Mouse (Mus musculus) liver, embryonic 13.5 days (tissue): ENCODE measurements around the gene Iqce. TPM values are rescaled to one million over a fixed set of nuclear protein-coding genes. Genes with fewer than 3 reads are reported as not detected.

ENCODE experiments used
- ATAC-seq: fragments of 200-750 bp; cut with Nextera tagmentation; 2 replicates; pipeline ENCODE4 v1.8.0; 2017; ENCODE audit warnings: low read depth, mild to moderate bottlenecking, moderate number of reproducible peaks, moderate library complexity
- DNase-seq: peaks from one replicate; pipeline ENCODE4 v3.0.0; 2022
- H3K27ac ChIP-seq: fragments of 300-500 bp; sonication (generic); 2 replicates; pipeline ENCODE4 v1.5.1; 2015; ENCODE audit warnings: moderate library complexity, mild to moderate bottlenecking, inconsistent platforms
- H3K27me3 ChIP-seq: fragments of 300-500 bp; sonication (generic); 2 replicates; pipeline ENCODE4 v1.6.1; 2015; ENCODE audit warnings: mild to moderate bottlenecking, inconsistent platforms
- H3K36me3 ChIP-seq: fragments of 300-500 bp; sonication (generic); 2 replicates; pipeline ENCODE4 v1.6.1; 2015; ENCODE audit warnings: mild to moderate bottlenecking, inconsistent platforms
- H3K4me1 ChIP-seq: fragments of 300-500 bp; sonication (generic); replicated peaks from 2 replicates; pipeline ENCODE4 v1.6.1; 2015; ENCODE audit warnings: inconsistent platforms
- H3K4me2 ChIP-seq: fragments of 300-500 bp; sonication (generic); 2 replicates; pipeline ENCODE4 v1.6.1; 2015; ENCODE audit warnings: inconsistent platforms, mild to moderate bottlenecking, moderate library complexity
- H3K4me3 ChIP-seq: fragments of 300-500 bp; sonication (generic); replicated peaks from 2 replicates; pipeline ENCODE4 v1.5.1; 2015; ENCODE audit warnings: mild to moderate bottlenecking, inconsistent platforms
- H3K9ac ChIP-seq: fragments of 300-500 bp; sonication (generic); 2 replicates; pipeline ENCODE4 v1.6.1; 2015; ENCODE audit warnings: mild to moderate bottlenecking, inconsistent platforms
- H3K9me3 ChIP-seq: fragments of 300-500 bp; sonication (generic); replicated peaks from 2 replicates; pipeline ENCODE4 v1.6.1; 2016; ENCODE audit warnings: inconsistent platforms
- WGBS: fragments of 180-500 bp; shearing (Covaris S2); methylation state at CpG from one replicate; pipeline ENCODE4 v1.1.7; 2015; ENCODE audit not compliant: insufficient replicate concordance; 5-methylcytosine and 5-hydroxymethylcytosine counted together
- polyA plus RNA-seq: library from polyadenylated mRNA; unstranded; fragments of >200 nt; fragmentation: Nextera tagmentation; extraction: Ambion mirVana; gene quantifications from 2 replicates; pipeline ENCODE4 v1.2.1, GENCODE M21; 2015

Iqce gene
- polyA plus RNA-seq, 1 experiment from 2014 or later: 4.3 TPM

GRCm38 (mm10) chr5:140636316-140637057 is 65.7 kb downstream of the Iqce start:
- no peak for DNase-seq
- H3K27me3 ChIP-seq: no peaks in the 10 kb centered on the region
- no peak for ATAC-seq
- H3K27ac ChIP-seq: no peak overlapping the region
- WGBS: 57% methylated on average over 7 of the region's 7 CpGs
- no peak overlapping the region for H3K9ac ChIP-seq
- no peaks in the 10 kb centered on the region for H3K9me3 ChIP-seq
- peaks cover 27% of the 10 kb centered on the region for H3K4me1 ChIP-seq
- no peak overlapping the region for H3K4me3 ChIP-seq
- H3K4me2 ChIP-seq: no peak overlapping the region
- peaks cover 61% of the 10 kb centered on the region for H3K36me3 ChIP-seq

- Histone ChIP-seq H3K27me3 (no peaks in the 10 kb centered on the region), H3K9ac (no peak overlapping the region), H3K4me2 (no peak overlapping the region), H3K27ac (no peak overlapping the region), H3K4me3 (no peak overlapping the region), H3K9me3 (no peaks in the 10 kb centered on the region), H3K36me3 (peaks cover 62% of the 10 kb centered on the region), H3K4me1 (peaks cover 15% of the 10 kb centered on the region)
- no peak for DNase-seq
- no peak for ATAC-seq
- WGBS: 91% methylated on average over 26 of the region's 26 CpGs
These were observed 67.1 kb downstream of the Iqce start for GRCm38 (mm10) chr5:140634798-140635722.

- Histone ChIP-seq H3K9ac (no peak overlapping the region), H3K27me3 (no peaks in the 10 kb centered on the region), H3K4me2 (no peak overlapping the region), H3K4me1 (peaks cover 12% of the 10 kb centered on the region), H3K36me3 (peaks cover 74% of the 10 kb centered on the region), H3K27ac (no peak overlapping the region), H3K9me3 (no peaks in the 10 kb centered on the region), H3K4me3 (no peak overlapping the region)
- ATAC-seq (no peak), DNase-seq (no peak)
- WGBS: 78% methylated on average over 7 of the region's 7 CpGs
These were observed 68.7 kb downstream of the Iqce start for GRCm38 (mm10) chr5:140633432-140633831.

- ATAC-seq: no peak
- Histone ChIP-seq H3K27ac (no peak overlapping the region), H3K9me3 (no peaks in the 10 kb centered on the region), H3K36me3 (peaks cover 79% of the 10 kb centered on the region), H3K4me3 (no peak overlapping the region), H3K4me1 (peaks cover under 1% of the 10 kb centered on the region; the same call in 1 of the 2 replicates), H3K9ac (no peak overlapping the region), H3K27me3 (no peaks in the 10 kb centered on the region), H3K4me2 (no peak overlapping the region)
- no peak for DNase-seq
- 67% methylated on average over 9 of the region's 9 CpGs for WGBS
These were observed 73.2 kb downstream of the Iqce start for GRCm38 (mm10) chr5:140628995-140629394.

GRCm38 (mm10) chr5:140627580-140627979 is 74.6 kb downstream of the Iqce start:
- 0 out of 2 replicates have a peak, but pooled peaks cover 3% of the 10 kb centered on the region for H3K4me1 ChIP-seq
- H3K9me3 ChIP-seq: no peaks in the 10 kb centered on the region
- no peak overlapping the region for H3K27ac ChIP-seq
- H3K9ac ChIP-seq: no peak overlapping the region
- H3K36me3 ChIP-seq: peaks cover 72% of the 10 kb centered on the region
- 83% methylated on average over 5 of the region's 5 CpGs for WGBS
- no peaks in the 10 kb centered on the region for H3K27me3 ChIP-seq
- DNase-seq (no peak), ATAC-seq (no peak)
- no peak overlapping the region for H3K4me3 ChIP-seq
- H3K4me2 ChIP-seq: no peak overlapping the region

GRCm38 (mm10) chr5:140624961-140625360 is 77.2 kb downstream of the Iqce start:
- Histone ChIP-seq H3K9me3 (no peaks in the 10 kb centered on the region), H3K4me1 (peaks cover 8% of the 10 kb centered on the region), H3K27me3 (no peaks in the 10 kb centered on the region), H3K9ac (no peak overlapping the region), H3K4me3 (no peak overlapping the region), H3K4me2 (no peak overlapping the region), H3K27ac (no peak overlapping the region), H3K36me3 (peaks cover 57% of the 10 kb centered on the region)
- DNase-seq (no peak), ATAC-seq (no peak)
- WGBS: 85% methylated on average over 13 of the region's 13 CpGs

- Histone ChIP-seq H3K4me3 (no peak overlapping the region), H3K4me1 (peaks cover 14% of the 10 kb centered on the region), H3K4me2 (no peak overlapping the region), H3K9ac (no peak overlapping the region), H3K27ac (no peak overlapping the region), H3K9me3 (no peaks in the 10 kb centered on the region), H3K36me3 (peaks cover 51% of the 10 kb centered on the region), H3K27me3 (no peaks in the 10 kb centered on the region)
- 76% methylated on average over 5 of the region's 5 CpGs for WGBS
- DNase-seq (no peak), ATAC-seq (no peak)
These were observed 77.9 kb downstream of the Iqce start for GRCm38 (mm10) chr5:140624238-140624637.

- 46% methylated on average over 4 of the region's 4 CpGs for WGBS
- Histone ChIP-seq H3K9me3 (no peaks in the 10 kb centered on the region), H3K27ac (no peak overlapping the region), H3K4me3 (no peak overlapping the region), H3K36me3 (peaks cover 47% of the 10 kb centered on the region), H3K9ac (no peak overlapping the region), H3K27me3 (no peaks in the 10 kb centered on the region), H3K4me1 (peaks cover 14% of the 10 kb centered on the region), H3K4me2 (no peak overlapping the region)
- ATAC-seq: no peak
- no peak for DNase-seq
These were observed 78.4 kb downstream of the Iqce start for GRCm38 (mm10) chr5:140623791-140624190.

- DNase-seq (no peak), ATAC-seq (no peak)
- H3K9me3 ChIP-seq: no peaks in the 10 kb centered on the region
- no peak overlapping the region for H3K4me2 ChIP-seq
- H3K36me3 ChIP-seq: peaks cover 40% of the 10 kb centered on the region
- H3K4me1 ChIP-seq: peaks cover 17% of the 10 kb centered on the region
- no peak overlapping the region for H3K9ac ChIP-seq
- no peaks in the 10 kb centered on the region for H3K27me3 ChIP-seq
- H3K4me3 ChIP-seq: no peak overlapping the region
- WGBS: 88% methylated on average over 23 of the region's 23 CpGs
- no peak overlapping the region for H3K27ac ChIP-seq
These were observed 79.1 kb downstream of the Iqce start for GRCm38 (mm10) chr5:140622978-140623670.

- DNase-seq: no peak
- H3K4me3 ChIP-seq: no peak overlapping the region
- H3K9me3 ChIP-seq: no peaks in the 10 kb centered on the region
- 64% methylated on average over 10 of the region's 10 CpGs for WGBS
- H3K27ac ChIP-seq: no peak overlapping the region
- peaks cover 24% of the 10 kb centered on the region for H3K36me3 ChIP-seq
- no peak for ATAC-seq
- H3K27me3 ChIP-seq: no peaks in the 10 kb centered on the region
- peaks cover 33% of the 10 kb centered on the region for H3K4me1 ChIP-seq
- H3K9ac ChIP-seq: no peak overlapping the region
- H3K4me2 ChIP-seq: no peak overlapping the region
These were observed 80.7 kb downstream of the Iqce start for GRCm38 (mm10) chr5:140621517-140621916.

- 76% methylated on average over 9 of the region's 9 CpGs for WGBS
- no peak overlapping the region for H3K27ac ChIP-seq
These were observed 81.1 kb downstream of the Iqce start for GRCm38 (mm10) chr5:140621092-140621491.

More at GRCm38 (mm10) chr5:140621092-140621491, 81.1 kb downstream of the Iqce start:
- Histone ChIP-seq H3K4me2 (no peak overlapping the region), H3K9me3 (no peaks in the 10 kb centered on the region), H3K4me1 (peaks cover 37% of the 10 kb centered on the region), H3K27me3 (no peaks in the 10 kb centered on the region), H3K9ac (no peak overlapping the region), H3K4me3 (no peak overlapping the region), H3K36me3 (peaks cover 20% of the 10 kb centered on the region)
- ATAC-seq (no peak), DNase-seq (no peak)
